Mouse (Mus musculus) adrenal gland, adult 18-20 months (tissue): ENCODE data around the gene Rsbn1l. TPM values are rescaled to one million over a fixed set of nuclear protein-coding genes. Genes with fewer than 3 reads are reported as not detected.
"Not testable (repeated sequence)": the region's sequence is repeated elsewhere in the genome, so short reads cannot be mapped to it uniquely, and the experiment has no call there.

ENCODE experiments used
- DNase-seq, 2 experiments: peaks; one replicate each; pipeline ENCODE4 v3.0.0; 2021 to 2022; ENCODE audit warnings: low spot score in 2 of 2
- total RNA-seq, 2 experiments: library from RNA; stranded (reverse); gene quantifications; 1 replicate in 1 of 2; 2 replicates in 1 of 2; pipeline ENCODE4 v1.2.3; 2021

Rsbn1l gene
- total RNA-seq, 2 experiments from 2014 or later, result 11.9 to 13.4 TPM

DNA sequence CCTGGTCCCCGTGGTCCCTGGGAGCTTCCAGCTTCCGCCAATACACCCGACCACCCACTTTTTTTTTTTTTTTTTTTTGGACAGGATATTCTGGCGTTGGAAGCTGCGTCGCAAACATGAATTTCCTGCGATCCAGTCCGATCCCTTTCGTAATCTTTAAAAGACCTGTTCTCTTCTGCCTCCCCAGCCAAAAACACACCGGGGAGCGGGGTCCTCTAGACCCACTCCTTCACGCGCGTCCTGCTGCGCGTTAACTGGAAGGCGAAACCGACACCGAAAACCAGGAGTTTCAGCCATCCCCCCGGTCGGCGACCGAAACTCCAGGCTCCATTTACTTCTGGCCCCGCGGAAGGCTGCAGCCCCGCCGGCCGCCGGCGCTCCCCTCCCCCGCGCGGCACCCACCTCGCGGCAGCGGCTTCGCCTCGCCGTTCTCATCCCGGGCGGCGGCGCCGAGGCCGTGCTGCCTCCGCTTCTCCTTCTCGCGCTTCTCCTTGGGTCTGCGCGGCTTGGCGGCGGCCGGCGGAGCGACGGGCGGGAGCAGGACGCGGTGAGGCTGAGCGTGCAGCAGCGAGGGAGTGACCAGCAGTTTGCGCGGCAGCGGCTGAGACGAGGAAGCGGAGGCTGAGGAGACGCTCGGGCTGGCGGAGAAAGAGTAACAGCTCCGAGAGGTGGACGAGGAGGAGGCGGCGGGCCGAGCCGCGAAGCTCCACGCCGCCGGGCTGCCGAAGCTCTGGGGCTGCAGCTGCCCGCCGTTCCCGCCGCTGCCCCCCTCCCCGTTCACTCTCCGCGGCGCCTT lies 5.1 kb downstream of the Rsbn1l start:
- peak in 1 of 2 experiments; percentile 65 for DNase-seq

DNA sequence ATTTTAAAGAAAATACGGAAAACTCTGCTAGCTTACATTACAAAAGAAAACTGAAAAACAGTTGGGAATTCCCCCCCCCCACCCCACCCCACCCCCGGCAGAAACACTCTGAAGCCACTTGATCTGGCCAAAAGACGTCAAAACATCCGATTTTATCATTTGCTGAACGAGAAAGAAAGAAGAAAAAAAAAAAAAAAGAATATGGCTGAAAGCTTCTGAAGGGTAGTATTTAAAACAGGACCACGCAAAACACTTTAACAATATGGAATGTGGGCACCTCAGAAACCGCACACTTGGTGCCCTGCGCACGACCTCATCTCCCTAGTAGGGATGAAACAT lies 5.7 kb downstream of the Rsbn1l start:
- no peak for DNase-seq

DNA sequence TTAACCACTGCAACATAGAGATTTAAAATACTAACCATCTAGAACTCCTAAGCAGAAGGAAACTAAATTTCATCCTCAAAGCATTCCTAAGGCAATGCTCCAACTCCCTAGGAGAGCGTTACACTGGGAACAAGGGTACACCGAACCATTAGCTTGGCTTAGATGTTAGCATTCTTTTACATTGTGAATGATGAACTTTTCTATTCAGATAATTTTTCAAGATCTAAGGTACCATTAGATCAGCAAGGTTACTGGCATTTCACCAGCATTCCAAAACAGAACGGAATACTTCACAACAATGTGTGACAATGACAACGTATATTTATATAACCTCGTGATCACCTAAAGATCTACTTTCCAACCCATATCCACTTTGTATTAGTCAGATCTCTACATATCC lies 6.1 kb downstream of the Rsbn1l start:
- DNase-seq, result no peak

DNA sequence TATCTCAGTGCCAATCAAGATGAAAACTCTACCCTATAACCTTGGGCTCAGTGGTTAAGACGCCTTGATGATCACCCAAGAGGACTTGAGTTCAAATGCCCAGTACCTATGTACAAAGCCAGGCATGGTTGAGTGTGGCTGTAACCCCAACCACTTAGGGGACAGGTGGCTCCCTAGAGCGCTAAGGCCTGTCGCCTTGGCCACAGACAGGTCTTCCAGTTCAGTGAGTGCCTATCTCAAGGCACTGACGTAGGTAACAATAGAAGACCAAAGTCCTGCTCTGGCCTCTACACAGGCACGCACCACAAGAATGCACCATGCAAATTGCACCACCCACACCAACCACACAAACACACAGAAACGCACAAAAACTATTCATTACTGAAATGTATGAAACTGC lies 9.3 kb downstream of the Rsbn1l start:
- DNase-seq, result no peak

DNA sequence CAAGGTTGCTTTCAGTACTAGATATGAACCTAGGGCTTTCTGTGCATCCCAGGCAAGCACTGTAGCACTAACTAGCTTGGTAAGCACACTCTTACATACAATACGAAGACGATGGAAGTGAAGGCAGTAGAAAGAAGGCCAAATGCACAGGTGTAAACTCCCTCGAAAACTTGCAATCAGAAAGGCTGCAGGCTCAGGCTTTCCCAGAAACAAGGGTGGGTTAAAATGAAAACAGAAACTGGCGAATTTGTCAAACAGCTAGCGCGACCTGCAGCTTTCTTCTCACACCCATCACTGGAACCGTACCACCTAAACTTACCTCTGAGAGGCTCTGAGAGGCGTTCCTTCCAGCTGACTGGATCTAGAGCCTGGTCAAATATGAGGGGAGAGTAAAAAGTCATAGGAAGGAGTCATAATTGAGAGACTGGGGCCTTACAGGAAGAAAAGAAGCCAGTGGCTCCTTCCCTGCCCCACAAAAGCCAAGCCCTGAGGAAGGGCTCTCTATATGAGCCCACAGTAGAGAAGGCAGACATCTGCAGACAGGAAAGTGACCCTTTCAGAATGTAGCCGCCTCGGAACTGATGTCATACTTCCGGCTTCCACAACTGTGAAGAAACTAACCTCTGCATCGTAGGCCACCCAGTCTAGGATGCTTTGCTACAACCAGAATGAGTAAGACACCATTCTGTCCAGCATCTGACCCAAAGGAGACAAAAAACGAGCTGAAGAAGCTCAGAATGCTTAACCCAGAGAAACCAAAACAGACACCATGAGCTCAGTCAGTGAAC lies 11.0 kb downstream of the Rsbn1l start:
- DNase-seq, result no peak

DNA sequence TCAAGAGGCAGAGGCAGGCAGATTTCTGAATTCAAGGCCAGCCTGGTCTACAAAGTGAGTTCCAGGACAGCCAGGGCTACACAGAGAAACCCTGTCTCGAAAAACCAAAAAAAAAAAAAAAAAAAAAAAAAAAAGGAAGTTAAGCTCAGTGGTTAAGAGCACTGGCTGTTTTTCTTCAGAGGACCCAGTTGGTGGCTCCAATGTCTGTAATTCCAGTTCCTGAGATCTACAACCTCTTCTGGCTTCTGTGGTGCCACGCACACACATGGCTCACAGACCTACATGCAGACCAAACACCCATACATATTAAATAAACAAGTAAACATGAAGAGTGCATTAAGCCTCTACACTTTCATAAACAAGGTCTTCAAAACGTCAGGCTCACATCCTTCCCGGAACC lies 12.4 kb downstream of the Rsbn1l start:
- not testable (repeated sequence) for DNase-seq

DNA sequence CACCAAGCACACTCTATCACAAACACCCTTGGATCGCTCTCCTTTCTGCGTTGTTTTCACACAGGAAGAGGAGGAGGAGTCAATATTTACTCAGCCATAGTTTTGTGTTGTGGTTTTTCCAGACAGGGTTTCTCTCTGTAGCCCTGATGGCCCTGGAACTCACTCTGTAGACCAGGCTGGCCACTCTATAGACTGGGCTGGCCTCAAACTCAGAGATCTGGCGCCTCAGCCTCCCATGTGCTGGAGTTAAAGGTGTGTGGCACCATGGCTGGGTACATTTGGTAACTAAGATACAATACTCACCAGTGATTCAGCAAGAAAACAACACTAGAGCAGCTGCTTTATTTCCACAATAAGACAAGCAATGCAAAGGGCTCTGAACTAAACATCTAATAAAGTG lies 13.7 kb downstream of the Rsbn1l start:
- no peak for DNase-seq

DNA sequence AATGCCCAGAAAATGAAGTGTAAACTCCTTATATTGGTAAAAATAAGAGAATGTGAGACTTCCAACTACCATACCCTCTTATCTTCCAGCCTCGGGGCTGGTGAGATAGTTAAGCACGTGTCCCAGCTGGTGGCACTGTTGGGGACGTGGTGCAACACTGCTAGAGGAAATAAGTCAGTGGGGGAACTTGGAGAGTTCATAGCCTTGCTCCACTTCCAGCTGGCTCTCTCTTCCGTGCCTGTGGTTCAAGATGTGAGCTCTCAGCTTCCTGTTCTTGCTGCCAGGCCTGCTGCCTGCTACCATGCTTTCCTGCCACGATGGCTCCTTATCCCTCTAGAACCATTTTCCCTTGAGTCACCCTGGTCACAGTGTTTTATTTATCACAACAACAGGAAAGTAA lies 15.0 kb downstream of the Rsbn1l start:
- no peak for DNase-seq

DNA sequence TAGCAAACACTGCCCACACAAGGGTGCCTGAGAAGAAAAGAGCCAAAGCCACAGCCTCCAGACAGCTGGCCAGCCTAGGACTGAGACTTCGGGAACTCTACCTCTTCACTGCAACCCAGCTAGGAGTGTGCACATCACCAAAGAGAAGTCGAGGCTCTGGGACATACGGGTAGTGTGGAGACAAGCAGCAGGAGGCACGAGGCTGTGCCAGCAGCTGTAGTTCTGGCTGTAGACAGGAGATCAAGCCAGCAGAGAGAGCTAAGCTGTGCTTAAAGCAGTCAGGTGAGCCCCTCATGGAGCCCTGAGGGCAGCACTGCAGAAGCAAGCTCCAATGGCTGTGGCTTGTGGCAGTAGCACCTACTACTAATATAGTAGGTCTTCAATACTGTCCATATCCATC lies 15.5 kb downstream of the Rsbn1l start:
- DNase-seq, result no peak

DNA sequence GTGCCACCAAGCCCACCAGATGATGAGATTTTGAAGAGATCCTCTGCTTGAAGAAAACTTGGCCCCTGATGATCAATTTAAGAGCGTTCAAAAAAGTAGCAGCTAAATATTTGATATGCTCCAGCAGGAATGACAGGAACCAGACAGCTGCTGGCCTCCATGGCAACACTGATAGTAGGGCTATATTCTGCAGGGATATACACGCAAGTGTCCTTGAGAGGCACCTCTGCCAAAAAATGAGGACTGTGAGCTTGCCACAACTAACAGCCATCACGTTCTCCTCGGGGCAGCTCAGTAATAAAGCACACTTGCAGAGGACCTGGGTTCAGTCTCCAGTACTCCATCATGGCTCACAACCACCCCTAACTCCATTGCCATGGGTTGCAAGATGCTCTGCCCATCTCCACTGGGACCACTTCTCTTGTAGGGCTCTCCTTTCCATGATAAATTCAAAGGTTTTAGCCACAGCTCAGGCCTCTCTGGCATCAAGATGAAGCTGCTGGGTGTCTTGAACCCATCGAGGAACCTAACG lies 16.1 kb downstream of the Rsbn1l start:
- no peak for DNase-seq

DNA sequence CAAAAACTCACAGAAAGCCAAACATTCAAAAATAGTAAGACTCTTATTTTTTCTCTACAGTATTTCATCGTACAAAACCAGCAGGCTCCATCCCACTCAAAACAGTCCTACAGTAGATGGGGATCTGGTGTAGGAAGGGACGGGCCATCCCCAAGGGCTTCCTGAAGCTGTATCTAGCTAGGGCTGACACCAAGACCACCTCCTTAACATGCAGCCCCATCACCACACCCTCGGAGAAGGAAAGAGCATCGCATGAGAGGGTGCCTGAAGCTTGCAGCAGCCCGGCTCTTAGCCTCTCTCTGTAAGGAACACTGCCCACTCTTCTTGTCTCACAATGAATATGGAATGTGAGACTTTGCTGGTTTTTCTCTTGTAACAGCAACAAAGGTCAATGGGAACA lies 17.7 kb downstream of the Rsbn1l start:
- no peak for DNase-seq

DNA sequence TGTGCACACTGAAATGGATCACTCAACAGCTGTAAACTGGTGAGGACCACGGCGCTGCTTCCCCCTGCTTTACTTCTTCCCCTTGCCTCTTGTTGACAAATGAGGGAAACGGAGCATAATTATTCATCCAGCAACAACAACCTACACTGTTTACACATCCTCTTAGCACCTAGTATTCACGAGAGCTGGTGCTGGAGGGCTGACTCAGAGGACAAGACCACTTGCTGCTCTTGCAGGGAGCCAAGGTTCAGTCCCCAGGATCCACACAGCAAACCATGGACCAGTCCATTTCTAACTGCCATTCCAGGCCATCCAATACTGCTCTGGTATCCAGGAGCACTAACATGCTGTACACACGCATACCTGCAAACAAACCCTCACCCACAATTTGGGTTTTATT lies 20.3 kb downstream of the Rsbn1l start:
- DNase-seq, result no peak

DNA sequence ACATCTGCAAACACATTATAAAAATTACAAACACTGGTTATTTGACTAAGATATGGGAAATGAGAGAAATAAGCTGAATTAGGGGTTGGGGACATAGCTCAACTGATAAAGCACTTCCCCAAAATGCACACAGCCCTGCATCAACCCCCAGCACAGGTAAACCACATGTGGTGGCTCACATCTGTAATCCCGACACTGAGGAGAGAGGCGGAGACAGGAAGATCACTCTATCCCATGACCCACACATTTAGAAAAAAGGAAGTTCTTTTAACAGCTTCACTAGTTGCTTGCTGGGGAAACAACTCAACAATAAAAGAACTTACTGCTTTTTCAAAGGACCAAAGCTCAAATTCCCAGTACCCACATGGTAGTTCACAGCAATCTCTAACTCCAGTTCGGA lies 23.6 kb downstream of the Rsbn1l start:
- no peak for DNase-seq

DNA sequence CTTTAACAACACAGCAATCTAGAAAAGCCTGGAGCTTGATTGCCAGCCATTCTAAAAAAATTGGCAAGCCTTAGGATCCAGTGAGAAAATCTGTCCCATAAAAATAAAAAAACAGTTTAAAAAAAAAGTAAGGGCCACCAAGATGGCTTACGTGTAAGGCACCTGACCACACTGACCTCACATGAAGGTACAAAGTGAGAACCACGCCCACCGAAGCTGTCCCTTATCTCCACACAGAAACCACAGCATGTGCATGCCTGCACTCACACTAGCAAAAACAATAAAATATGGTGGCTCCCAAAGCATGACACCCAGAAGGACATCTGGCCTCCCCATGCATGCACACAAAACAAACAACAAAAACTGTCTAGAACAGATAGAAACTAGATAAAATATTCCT lies 24.9 kb downstream of the Rsbn1l start:
- DNase-seq, result no peak

DNA sequence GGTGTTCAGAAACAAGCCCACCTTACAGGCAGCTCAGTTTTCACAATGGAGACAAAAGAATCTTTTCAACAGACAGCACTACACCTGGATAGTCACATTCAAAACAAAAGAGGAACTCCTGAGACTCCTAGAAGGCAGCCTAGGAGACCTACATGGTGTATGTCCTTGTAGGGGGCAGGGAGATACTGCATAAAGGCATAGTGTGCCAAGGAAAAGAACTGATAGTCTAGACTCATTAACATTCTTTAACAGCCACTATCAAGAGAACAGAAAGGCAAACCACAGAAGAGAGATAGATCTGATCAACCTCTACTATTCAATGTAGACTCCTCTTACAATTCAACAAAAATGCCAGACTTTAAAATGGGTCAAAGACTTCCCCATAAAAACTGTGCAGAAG lies 25.8 kb downstream of the Rsbn1l start:
- no peak for DNase-seq

DNA sequence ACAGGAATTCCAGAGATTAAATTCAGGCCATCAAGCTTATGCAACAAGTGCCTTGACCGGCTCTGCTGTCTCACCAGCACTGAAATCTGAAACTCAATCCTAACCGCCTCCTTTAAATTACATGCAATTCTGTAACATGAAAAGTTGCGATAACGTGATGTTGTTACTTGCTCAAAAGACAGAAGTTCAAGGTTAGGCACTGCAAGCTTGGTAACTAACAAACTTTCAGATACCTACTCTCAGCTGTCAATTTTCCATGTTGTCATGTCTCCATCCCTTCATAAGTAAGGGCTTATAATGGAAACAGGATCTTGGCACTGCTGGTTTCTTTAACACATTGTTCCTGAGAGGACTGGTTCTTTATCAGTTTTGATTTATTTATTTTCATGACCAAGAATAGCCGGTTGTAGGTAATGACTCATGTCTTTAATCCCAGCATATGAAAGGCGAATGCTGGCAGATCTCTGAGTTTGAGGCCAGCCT lies 26.5 kb downstream of the Rsbn1l start:
- DNase-seq, result no peak

DNA sequence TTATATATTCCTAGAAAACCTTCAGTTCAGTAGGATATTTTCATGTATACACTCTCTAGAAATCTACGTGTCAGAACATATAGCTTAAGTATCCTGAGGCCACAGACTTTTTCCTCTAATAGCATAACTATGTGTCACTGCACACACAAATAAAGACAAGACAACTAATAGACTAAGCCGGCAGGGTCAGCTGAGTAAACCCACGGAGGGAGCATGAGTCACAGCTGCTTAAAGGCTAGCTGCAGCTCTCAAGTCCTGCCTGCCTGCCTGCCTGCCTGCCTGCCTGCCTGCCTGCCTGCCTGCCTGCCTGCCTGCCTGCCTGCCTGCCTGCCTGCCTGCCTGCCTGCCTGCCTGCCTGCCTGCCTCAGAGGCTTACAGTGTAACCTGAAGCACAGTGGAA lies 30.7 kb downstream of the Rsbn1l start:
- DNase-seq, result no peak

DNA sequence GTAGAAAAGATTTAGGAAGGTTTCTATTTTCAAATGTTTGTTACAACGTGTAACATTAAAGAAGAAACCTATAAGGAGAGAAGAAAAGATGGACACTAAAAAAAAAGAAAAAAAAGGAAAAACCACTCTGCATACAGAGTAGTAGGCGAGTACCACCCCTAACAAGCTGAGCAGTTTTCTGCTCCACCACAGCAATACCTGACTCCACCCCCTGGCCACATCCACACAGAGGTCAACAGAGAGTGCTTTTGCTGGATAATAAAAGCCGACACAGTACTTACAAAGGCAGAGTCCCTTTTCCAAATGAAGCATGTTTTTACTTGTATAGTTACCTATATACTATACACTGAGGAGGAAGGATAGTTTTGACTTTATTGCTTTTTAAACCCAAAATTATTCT lies 31.6 kb downstream of the Rsbn1l start:
- DNase-seq, result no peak

DNA sequence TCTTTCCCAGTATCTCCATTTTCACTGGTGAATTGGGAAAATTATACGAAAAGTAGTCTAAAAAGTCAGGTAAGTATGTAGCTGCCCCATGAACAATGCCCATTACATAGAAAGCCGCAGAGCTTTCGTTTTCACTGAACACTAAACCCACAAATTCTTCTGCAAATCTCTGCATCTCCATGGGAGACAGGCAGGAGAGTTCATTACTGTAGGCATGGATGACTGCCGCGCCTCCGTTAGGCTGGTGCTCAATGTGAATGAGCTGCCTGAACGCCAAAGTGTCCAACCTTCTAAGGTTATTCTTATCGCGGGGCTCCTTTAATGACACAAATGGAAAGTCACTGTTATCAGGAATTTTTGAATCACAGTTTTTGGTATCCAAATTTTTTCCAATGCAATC lies 36.6 kb downstream of the Rsbn1l start:
- no peak for DNase-seq

DNA sequence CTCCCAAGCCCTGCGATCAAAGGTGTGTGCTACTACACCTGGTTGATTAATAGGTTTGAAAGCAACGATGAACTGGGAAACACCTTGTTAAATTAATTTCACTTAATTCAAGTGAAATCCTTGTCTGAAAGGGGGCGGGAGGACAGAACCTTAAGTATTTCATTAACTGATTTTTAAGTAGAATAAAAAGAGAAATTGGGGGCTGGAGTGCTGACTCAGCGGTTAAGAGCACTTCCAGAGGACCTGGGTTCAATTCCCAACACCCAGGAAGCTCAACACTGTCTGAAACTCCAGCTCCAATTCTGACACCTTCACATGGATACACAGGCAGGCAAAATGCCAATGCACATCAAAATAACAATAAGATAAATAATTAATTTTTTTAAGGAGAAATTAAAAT lies 37.2 kb downstream of the Rsbn1l start:
- DNase-seq, result no peak

DNA sequence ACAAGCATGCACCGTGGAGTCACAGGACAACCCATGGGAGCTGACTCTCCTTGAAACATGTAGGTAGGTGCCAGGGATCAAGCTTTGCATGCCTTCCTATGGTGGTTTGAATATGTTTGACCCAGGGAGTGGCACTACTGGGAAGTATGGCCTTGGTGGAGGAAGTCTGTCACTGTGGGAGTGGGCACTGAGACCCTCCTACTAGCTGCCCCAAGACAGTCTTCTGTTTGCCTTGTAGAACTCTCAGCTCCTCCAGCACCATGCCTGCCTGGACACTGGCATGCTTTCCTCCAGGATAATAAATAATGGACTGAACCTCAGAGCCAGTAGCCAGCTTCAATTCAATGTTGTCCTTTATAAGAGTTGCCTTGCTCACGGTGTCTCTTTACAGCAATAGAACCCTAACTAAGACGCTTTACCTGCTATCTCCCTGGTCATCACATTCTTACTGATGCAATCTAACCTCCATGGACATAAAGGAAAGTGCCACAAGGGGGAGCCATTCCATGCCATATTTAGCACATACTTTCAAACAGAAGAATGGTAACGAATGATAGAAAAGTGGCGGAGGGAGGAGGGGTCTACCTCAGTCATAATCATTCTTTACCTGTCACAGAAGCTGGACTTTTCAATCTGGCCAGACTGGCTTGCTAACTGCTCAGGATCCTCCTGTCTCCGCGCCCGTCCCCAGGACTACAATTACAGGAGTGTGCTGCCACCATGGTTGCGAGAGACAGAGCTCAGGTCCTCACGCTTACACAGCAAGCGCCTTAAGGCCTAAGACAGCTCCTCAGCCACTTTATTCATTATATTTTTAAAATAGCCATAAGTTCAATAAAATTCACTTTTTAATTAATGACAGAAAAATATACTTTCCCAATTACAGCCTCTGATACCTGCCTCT lies 42.6 kb downstream of the Rsbn1l start:
- DNase-seq, result peak; percentile 65 to 69
